Mouse (Mus musculus): ENCODE results near the gene Akt2.

Akt2 gene

GRCm38 (mm10) chr7:27590088-27590487, 1.3 kb upstream of the Akt2 start:
- DNase-seq (ENCODE audit: low spot score), result no peak

- DNase-seq (ENCODE audit: low spot score), result no peak
Observed at GRCm38 (mm10) chr7:27590566-27591213, 662 bp upstream of the Akt2 start.

- no peak for DNase-seq (ENCODE audit: low spot score)
Observed at GRCm38 (mm10) chr7:27592217-27592929, 1.0 kb downstream of the Akt2 start.

GRCm38 (mm10) chr7:27592934-27593645, 1.7 kb downstream of the Akt2 start:
- no peak for DNase-seq (ENCODE audit: low spot score)

GRCm38 (mm10) chr7:27596586-27597503, 5.5 kb downstream of the Akt2 start:
- peak; percentile 34 for DNase-seq (ENCODE audit: low spot score)

GRCm38 (mm10) chr7:27598053-27598452, 6.7 kb downstream of the Akt2 start:
- no peak for DNase-seq (ENCODE audit: low spot score)

GRCm38 (mm10) chr7:27601628-27602027, 10.3 kb downstream of the Akt2 start:
- DNase-seq (ENCODE audit: low spot score), result no peak

- DNase-seq (ENCODE audit: low spot score), result no peak
Observed at GRCm38 (mm10) chr7:27602161-27602560, 10.8 kb downstream of the Akt2 start.

- DNase-seq (ENCODE audit: low spot score), result no peak
Observed at GRCm38 (mm10) chr7:27602835-27603234, 11.5 kb downstream of the Akt2 start.

GRCm38 (mm10) chr7:27604661-27605348, 13.5 kb downstream of the Akt2 start:
- no peak for DNase-seq (ENCODE audit: low spot score)

GRCm38 (mm10) chr7:27605499-27606285, 14.3 kb downstream of the Akt2 start:
- no peak for DNase-seq (ENCODE audit: low spot score)

- no peak for DNase-seq (ENCODE audit: low spot score)
Observed at GRCm38 (mm10) chr7:27606481-27607254, 15.3 kb downstream of the Akt2 start.

- no peak for DNase-seq (ENCODE audit: low spot score)
Observed at GRCm38 (mm10) chr7:27607580-27607979, 16.2 kb downstream of the Akt2 start.

- no peak for DNase-seq (ENCODE audit: low spot score)
Observed at GRCm38 (mm10) chr7:27608130-27608529, 16.8 kb downstream of the Akt2 start.

- DNase-seq (ENCODE audit: low spot score), result no peak
Observed at GRCm38 (mm10) chr7:27609285-27609684, 17.9 kb downstream of the Akt2 start.

- no peak for DNase-seq (ENCODE audit: low spot score)
Observed at GRCm38 (mm10) chr7:27609688-27610087, 18.3 kb downstream of the Akt2 start.

- DNase-seq (ENCODE audit: low spot score), result no peak
Observed at GRCm38 (mm10) chr7:27610370-27610769, 19.0 kb downstream of the Akt2 start.

GRCm38 (mm10) chr7:27610871-27611270, 19.5 kb downstream of the Akt2 start:
- DNase-seq (ENCODE audit: low spot score), result no peak

GRCm38 (mm10) chr7:27612940-27613339, 21.6 kb downstream of the Akt2 start:
- DNase-seq (ENCODE audit: low spot score), result no peak

All from retina, embryonic 14.5 days (tissue).